Mouse (Mus musculus) layer of hippocampus, postnatal 14 days (tissue): ENCODE results near the gene S1pr2. TPM values are rescaled to one million over a fixed set of nuclear protein-coding genes. Genes with fewer than 3 reads are reported as not detected.

Experiments
- microRNA-seq, 2 experiments: library from miRNA; unstranded; fragments of <30 nt; microRNA quantifications; one replicate each; pipeline ENCODE4 v1.2.0; 2021
- total RNA-seq, 2 experiments: library from RNA; stranded (reverse); gene quantifications; 2 replicates each; pipeline ENCODE4 v1.2.3; 2021

S1pr2 gene
- total RNA-seq, 2 experiments from 2014 or later, result 2.1 to 3.5 TPM

Small RNAs within 50 kb of the gene (microRNA-seq; reads per million reads assigned to microRNA genes)
- 0.68 to 1.1 reads per million in 2 experiments for gene Mir7081

Other genes with a start within 250 kb of the S1pr2 start
- 10 to 100 TPM; 73.0 to 73.1 TPM for gene Olfm2, start 230.4 kb downstream of the S1pr2 start, total RNA-seq
- gene Col5a3, start 161.7 kb downstream of the S1pr2 start, total RNA-seq, result 1 to 10 TPM; 2.3 to 2.7 TPM
- not detected for gene Rdh8, start 158.3 kb downstream of the S1pr2 start, total RNA-seq
- gene A230050P20Rik, start 108.1 kb downstream of the S1pr2 start, total RNA-seq, result 10 to 100 TPM; 55.6 to 56.1 TPM
- 10 to 100 TPM in 1 of 2 experiments, 1 to 10 TPM in 1; 7.3 to 10.7 TPM for gene Angptl6, start 97.1 kb downstream of the S1pr2 start, total RNA-seq
- gene Ppan, start 88.6 kb downstream of the S1pr2 start, total RNA-seq, result 10 to 100 TPM; 21.3 to 25.6 TPM
- gene Eif3g, start 78.2 kb downstream of the S1pr2 start, total RNA-seq, result 100 to 1,000 TPM; 114 to 123 TPM
- 10 to 100 TPM; 35.5 to 37.1 TPM for gene Dnmt1, start 16.9 kb downstream of the S1pr2 start, total RNA-seq
- 10 to 100 TPM; 60.4 to 62.8 TPM for gene Mrpl4, start 26.0 kb upstream of the S1pr2 start, total RNA-seq
- gene Icam1, start 39.2 kb upstream of the S1pr2 start, total RNA-seq, result 1 to 10 TPM; 2.9 to 3.2 TPM
- under 1 TPM; 0.41 to 0.44 TPM for gene Icam4, start 52.6 kb upstream of the S1pr2 start, total RNA-seq
- 100 to 1,000 TPM; 337 to 341 TPM for gene Icam5, start 55.3 kb upstream of the S1pr2 start, total RNA-seq
- gene Zglp1, start 90.3 kb upstream of the S1pr2 start, total RNA-seq, result 1 to 10 TPM in 1 of 2 experiments, not detected in 1; 2.0 TPM
- gene Gm49373, start 96.3 kb upstream of the S1pr2 start, total RNA-seq, result 1 to 10 TPM in 1 of 2 experiments, under 1 TPM in 1; 0.55 to 1.6 TPM
- 10 to 100 TPM; 53.6 to 58.8 TPM for gene Fdx1l, start 96.8 kb upstream of the S1pr2 start, total RNA-seq
- 1 to 10 TPM; 1.8 to 2.0 TPM for gene Gm38431, start 115.2 kb upstream of the S1pr2 start, total RNA-seq
- gene Raver1, start 115.2 kb upstream of the S1pr2 start, total RNA-seq, result 10 to 100 TPM; 34.0 to 37.4 TPM
- gene Tyk2, start 154.5 kb upstream of the S1pr2 start, total RNA-seq, result 10 to 100 TPM; 14.2 to 14.3 TPM
- 100 to 1,000 TPM; 129 to 136 TPM for gene Cdc37, start 173.2 kb upstream of the S1pr2 start, total RNA-seq
- 10 to 100 TPM; 63.8 to 69.9 TPM for gene Pde4a, start 188.9 kb upstream of the S1pr2 start, total RNA-seq